Mouse (Mus musculus): ENCODE results near the gene St5.

Gene St5

DNA sequence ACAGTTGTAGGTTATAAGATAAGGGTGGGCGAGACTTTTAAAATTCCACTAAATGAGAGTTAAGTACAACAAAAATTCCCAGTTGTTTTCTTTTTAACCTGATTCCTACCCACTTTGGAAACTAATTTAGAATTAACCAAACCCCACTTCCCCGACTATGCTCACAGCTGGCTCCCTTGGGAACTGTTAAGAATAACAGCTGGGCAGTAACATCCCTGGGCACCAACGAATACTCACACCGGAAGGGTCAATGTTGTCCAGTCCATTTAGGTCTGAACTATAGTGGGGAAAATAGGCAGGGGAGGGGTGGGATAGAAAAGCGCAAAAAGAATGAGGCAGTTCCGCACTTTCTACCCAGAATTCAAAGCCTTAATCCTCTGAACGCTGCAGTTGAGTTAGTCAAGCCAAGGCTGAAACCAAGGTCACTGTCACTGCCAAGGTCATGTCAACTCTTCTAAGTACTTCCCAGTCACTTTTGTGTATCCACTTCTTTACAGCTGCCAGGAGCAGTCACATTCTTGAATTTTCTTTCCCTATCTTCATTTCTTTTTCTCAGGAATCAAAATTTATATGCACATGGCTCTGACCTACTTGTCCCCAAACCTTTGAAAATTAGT lies 96.3 kb downstream of the St5 start:
- no peak for DNase-seq

DNA sequence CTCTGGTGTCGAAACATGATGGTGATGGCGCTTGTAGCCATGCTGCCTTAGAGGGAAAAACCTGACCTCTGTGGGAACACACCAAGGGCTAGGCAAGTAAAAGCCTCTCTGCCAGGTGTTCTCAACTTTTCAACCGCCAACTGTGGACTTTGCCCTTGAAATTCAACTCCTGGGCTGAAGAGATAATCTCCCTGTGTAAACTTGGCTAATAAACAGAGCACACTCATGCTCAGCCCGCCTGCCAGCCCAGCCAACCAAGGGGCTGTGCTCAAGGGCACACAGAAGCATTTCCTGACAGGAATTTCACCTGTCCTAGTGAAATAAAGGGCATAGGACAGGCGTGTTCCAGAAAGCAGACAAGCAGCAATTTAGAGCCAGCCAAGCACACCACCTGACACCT lies 100.8 kb downstream of the St5 start:
- peak; percentile 81 for DNase-seq

DNA sequence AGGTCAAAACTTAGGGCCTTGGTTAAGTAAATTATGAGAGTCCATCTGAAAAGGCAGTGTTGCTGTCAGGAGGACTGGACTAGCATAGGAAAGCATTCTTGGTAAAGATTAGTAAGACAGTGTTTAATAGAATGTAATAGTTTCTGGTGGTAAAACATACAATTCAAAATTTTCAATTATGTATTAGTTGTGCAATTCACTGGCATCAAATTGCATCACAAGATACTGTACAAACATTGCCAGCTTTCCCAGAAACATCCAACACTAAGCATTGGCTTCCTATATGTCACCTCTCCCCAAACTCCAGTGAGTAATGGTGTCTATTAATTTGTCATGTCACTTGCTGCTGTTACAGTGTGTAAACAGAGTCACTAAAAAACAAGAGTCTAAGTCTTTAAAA lies 101.4 kb downstream of the St5 start:
- DNase-seq: no peak

DNA sequence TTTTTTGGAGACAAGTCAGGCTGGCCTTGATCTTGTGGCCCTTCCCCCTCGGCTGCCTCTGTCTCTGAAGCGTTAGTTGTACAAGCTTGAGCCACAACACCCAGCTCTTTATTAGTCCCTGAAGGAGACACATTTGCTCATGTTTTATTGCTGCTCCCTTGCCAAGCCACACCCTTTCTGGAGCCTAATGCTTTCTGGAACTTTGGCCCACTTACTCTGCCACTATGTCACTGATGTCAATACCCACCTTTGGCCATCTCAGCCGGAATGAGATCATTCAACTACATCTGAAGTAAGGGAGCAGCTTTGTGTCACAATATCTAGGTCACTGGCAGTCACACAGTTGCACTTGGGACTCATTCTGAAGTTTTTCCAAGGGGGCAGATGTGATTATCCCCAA lies 102.7 kb downstream of the St5 start:
- peak; percentile 64 for DNase-seq

DNA sequence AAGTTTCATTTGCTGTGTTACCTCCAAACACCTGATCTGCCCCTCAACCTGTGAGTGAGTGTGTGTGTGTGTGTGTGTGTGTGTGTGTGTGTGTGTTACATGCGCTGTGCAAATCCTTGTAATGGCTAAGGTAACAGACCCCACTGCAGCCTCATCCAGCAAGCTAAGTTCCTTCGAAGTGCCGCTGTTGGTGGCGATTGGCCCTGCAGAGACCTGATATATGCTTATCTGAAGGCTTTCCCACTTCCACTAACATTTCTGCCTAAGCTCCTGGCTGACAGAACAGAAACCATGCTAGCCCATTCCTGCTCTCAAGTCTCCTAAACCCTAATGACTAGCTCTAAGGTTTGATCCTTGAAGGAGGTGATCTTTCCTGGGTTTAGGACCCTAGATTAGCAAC lies 103.4 kb downstream of the St5 start:
- DNase-seq: no peak

DNA sequence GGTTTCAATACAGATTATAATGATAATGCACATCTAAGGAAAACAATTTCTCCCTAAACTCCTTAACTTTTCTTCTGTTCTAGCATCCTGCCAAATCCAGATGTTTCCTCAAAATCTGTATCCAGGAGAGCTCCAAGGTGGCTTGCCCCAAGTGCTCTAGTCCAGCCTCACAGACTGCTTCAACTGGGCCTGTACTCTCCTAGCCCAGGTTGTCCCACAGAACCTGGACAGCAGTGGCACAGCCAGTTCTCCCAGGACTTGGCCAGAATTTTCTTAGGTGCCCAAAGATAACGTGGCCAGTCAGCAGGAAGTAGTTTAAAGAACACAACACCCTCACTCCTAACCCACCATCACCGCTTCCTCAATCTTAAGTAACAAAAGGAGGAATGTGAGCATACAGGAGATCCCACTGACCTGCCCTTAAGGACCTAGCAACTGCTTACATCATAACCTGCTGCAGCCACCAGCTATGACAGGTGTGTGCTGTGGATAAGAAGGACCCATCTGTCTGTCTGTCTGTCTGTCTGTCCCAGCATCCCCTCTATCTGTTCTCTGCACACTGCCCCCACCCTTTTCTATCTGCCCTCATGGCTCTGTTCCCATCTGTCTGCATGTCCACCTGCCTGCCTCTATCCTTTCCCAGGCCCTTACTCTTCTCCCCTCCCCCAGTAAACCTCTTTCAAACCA lies 108.4 kb downstream of the St5 start:
- no peak for DNase-seq

DNA sequence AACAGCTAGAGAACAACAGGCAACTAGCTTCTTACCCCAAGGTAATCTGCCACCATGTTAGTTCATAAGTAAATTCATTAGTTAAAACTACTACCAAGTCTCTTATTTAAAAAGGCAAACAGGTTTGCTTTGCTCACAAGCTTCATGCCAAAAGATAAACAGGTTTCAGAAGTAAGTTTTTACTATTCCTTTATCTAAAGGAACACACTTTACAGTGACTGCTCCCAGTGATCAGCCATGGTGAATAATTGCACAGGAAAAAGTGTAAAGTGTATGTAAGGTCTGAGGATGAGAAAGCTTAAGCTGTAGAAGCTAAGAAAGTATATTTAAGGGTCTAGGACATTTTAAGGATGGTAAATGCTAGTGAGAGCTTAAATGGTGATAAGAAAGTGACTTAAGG lies 109.4 kb downstream of the St5 start:
- DNase-seq: no peak

DNA sequence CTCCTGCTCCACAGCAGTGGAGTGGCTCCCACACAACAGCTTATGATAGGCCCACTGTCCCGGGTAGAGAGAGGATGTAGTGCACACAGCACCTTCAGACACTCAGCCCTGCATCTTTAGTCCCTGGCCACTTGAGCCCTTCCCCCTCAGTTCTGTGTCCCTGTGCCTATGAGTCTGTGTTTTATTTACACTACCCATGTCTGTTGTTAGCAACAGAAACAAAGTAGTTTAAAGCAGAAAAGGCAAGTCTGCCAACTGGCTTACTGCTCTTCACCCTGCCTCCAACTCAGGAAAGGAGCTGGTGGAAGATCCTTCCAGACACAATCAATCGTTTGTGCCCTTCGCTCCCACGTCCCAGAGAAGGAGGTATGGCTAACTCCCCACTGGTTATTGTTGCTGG lies 111.2 kb downstream of the St5 start:
- no peak for DNase-seq

DNA sequence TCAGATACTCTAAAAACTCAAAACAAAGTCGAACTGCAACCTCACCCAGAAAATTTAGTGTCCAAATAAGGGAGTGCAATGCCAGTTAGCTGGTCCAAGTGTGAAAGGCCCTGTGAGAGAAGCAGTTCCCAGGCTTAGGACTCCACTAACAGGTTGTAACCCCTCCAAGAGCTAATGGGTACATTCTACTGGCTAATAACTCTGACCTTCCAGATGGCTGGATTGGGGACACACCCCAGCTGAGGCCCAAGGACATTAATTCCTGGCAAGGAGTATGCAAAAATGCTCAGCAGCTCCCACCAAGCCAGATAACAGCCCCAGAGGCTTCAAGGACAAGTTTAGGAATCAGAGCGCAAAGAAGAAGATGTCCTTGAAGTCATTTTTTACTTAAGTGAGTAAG lies 112.8 kb downstream of the St5 start:
- DNase-seq: no peak

DNA sequence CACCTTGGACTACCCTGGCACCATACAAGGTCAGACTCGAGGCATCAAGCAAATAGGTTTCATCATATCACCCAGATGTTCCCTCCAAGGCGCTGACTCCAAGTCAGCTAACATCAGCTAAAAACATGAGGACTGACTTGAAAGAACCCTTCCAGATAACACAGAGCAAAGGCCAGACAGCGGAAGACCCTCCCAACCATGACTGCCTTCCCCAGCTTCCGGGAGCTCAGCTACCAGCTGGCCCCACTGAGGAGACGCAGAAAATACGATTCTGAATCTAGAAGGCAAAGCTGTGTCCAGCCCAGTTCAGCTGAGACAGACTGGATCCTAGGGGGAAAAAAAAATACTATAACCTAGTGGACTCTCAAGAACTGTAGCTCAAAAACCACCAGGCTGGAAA lies 114.4 kb downstream of the St5 start:
- no peak for DNase-seq

DNA sequence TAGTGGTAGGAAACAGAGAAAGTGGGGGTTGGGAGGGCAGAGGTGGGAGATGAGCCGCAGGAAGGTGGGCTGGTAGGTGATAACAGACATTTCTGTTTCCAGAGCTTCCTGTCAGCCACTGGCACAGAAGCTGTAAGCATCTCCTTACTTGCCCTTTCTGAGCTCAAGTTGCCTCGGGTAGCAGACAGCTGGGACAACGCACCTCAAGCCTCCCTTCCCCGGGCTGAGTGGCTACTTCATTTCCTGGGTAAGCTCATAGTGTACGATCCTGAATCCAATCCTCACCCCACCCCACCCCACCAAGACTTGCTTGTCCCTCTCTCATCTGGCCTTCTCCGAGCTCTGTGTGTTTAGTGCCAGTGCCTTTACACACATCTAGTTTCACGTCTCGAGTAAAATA lies 115.3 kb downstream of the St5 start:
- no peak for DNase-seq

DNA sequence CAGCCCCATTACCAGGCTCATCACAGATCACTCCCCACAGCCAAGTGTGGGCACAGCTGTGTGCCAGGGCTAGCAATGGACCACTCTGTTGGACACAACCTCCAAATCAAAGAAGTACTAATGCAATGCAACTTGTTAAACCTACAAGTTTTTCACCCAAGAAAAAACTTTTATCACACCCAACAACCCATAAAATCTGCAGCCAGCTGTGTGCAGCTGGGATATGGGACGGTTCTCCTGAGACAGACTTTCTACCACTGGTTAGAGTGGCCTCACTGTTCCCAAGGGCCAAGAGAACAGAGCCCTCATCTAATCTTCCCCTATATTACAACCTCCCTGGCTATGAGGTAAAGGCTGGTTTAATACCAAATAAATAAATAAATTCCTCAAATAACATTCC lies 118.9 kb downstream of the St5 start:
- no peak for DNase-seq

DNA sequence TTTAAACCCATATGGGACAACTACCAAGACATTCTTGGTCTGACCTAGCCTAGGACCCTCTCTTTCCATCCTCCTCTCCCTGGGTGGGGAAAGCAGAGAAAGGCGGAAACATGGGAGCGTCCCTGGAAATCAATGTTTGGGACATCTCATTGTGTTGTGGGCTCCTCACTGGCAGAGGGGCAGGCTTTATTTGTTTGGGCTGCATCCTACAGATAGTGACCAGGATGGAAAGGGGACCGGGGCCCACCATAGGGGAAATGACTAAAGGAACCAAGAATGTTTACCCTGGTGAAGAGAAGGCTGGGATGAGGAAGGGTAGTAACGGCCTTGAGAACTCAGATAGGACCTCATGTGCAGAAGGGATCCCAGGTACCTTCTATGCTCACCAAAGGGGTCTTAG lies 122.9 kb downstream of the St5 start:
- DNase-seq: no peak

DNA sequence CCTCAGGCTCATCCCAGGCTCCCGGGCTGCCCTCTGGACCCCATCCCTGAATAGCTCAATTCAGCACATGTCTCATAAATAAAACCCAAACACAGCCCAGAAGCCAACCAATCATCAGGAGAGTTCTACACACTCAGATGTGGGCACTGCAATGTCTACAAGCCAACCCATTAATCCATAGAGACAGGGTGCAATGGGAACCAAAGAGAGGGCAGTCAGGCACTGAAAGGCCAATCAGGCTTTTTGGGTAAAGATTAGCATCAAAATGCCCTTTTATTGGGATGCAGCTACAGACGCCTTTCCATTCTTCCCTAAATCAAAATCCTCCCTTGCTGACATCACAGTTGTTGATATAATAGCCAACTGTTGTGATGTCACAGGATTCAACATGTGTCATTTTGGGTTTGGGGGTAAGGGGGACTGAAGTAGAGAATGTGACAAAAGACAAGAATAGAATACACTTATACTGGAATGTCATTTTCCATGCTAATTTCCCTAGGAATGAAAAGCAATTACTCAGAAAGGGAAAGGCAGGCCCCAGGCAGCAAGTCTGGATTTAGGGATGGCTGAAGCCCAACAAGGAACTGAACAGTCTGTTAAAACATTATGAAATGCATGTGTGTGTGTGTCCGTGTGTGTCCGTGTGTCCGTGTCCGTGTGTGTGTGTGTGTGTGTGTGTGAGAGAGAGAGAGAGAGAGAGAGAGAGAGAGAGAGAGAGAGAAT lies 123.7 kb downstream of the St5 start:
- no peak for DNase-seq

DNA sequence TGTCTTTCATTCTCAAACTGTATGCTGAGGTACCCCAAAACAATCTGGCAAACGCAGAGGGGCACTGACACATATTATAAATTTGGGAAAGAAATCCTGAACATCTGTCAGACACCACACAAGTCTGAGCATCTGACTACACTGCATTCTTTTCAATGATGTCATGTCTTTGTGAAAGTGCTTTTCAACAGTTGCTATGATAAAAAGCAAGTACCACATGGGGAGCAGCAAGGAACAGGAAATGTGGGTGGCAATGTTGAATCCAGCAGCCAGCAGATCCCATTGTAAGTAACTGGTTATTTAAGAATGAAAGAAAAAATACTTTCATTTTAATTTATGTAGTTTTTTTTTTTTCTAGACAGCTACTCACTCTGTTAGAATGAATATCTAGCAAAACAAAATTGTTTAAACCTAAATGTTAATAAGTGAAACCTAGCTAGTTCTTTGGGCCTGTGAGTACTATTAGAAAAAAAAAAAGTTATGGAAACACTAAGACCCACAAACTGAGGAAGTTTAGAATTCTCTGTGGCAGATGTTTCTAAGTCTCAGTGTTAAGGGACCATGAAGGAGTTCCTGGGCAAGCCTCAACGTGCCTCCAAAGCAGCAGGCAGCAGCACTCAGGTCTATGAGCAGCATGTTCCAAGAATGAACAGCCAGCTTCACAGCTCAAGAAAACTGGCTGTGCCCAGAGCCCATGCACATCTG lies 124.4 kb downstream of the St5 start:
- no peak for DNase-seq

DNA sequence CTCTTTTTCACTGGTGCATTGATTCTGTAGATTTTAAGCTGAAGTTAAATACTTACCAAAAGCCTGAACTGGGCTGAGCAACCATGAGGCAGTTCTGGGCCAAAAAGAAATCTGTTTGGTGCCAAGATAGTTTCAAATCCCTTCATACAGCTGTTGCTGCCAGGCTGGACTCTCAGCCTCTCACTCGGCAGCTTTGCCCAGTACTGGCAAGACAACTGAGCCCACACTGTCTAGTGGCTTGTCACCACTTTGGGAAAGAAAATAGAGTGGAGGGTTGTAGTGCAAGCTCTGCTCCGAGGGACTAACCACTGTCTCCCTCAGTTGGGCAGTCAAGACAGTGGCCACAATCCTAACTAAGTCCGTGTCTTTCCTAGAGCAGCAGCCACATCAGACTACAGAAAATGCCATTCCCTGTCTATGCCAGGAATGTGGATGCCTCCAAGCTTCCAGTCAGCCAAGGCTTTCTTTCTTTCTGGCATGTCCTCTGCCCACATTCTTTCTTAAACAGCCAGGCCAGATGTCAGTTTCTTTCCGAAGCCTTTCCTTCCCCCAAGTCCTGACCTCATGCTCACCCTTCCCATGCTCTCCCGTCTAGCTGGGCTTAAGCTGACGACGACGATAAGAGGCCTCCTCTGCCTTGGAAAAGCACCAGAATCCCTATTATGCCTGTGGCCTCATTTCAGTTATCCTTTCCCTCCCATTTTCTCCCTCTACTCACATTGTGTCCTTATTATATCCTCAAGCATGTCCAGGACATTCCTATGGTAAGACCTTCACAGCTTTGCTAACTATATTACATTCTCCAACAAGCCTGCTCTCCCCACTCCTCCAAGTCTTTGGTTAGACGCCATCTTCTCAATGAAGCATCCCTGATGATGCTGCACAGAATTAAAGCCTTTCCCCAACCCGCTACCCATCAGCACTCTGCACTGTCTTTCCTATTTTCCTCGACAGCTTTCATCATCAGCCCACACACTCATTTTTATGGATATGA lies 126.8 kb downstream of the St5 start:
- DNase-seq: no peak

DNA sequence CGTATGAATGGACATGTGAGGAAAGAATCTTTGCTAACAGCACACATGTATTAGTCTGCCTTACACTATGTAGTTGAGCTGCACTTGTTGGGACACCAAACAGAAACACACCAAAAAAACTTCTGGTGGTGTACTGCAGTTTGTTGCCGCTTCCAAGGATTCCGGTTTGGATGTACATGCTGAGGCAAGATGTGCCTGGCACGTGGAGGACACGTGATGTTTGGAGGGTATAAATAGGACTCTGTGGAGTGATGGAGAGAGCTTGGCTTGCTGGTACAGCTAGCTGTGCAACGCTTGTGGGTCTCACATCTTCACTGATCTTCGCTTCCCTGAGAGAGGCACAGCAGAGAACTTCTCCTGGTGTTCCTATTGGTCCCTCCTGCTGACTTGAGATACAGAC lies 129.2 kb downstream of the St5 start:
- no peak for DNase-seq

DNA sequence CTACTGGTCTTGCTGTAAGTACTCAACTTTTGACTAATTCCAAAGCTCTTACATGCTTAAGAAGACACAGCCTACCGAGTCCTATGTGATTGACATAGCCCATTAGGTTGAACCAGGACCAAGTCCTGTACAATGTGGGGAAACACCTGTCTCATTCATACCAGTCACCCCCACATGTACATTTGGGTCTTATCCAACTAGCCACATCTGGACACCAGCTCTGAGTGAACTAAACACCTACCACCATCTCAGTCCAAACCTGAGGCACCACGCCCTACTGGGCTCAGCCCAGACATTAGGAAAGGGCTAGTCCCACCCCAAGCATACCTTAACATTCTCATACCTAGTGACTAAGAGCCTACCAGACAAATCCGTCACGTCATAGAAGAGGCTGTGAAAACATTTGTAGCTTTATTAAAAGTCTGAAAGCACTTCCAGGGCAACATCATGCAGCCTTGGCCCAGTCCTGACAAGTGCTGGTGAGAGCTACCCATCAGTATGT lies 135.0 kb downstream of the St5 start:
- DNase-seq: no peak

DNA sequence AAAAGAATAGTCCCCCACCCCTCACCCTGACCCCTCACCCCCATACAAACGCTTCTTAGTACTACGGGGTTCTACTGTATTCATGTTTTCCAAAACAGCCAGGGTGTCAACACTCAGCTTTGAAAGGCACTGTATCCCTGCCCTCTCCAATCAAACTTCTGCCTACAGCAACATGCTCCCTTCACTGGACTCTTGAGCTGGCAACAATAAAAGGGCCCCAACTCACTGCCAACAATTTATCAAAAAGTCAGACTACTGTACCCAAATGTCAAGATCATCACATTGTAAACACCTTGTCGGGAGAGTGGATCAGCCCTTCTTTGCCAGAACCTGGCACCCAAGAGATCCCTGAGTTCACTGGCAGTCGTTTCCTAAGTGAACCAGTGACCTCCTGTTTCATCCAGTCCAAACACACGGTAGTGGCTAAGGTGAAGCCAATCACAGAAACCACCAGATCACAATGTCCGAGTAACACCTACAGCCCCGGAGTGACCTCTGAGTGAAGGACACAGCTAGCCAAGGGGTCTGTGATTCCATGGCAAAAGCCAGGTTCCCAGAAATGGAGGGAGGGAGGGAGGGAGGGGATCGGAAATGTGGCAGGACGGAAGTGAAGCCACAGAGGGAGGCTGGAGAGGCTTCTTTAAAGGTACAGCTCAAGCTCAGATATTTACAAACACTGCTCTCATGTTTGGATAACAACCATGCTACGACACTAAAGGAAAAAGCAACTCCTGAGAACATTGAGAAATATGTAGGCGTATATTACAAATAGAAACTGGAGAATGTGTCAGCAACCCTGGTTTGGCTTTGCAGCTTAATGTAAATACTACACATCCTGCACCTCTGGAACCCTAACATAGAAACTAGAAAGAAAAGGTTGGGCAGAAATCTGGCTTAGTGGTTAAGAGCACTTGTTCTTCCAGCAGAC lies 136.3 kb downstream of the St5 start:
- peak; percentile 48 for DNase-seq

DNA sequence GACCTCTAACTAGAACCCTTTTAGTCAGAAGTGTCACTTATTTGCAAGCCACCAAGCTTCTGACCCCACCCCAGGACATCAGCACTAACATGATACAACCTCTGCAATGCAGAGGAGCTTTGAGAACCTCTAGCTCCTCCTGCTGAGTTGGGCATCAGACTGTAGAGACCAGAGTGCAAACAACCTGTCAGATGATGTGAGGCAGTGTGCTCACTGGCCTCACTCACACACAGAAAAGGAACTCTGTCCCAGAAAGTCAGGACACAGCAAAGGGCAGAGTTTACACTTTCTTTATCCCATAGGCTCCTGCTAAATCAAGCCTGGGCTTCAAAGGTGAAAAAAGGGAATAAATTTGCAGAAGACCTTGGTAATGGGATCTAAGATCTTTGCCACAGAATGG lies 137.1 kb downstream of the St5 start:
- no peak for DNase-seq

DNA sequence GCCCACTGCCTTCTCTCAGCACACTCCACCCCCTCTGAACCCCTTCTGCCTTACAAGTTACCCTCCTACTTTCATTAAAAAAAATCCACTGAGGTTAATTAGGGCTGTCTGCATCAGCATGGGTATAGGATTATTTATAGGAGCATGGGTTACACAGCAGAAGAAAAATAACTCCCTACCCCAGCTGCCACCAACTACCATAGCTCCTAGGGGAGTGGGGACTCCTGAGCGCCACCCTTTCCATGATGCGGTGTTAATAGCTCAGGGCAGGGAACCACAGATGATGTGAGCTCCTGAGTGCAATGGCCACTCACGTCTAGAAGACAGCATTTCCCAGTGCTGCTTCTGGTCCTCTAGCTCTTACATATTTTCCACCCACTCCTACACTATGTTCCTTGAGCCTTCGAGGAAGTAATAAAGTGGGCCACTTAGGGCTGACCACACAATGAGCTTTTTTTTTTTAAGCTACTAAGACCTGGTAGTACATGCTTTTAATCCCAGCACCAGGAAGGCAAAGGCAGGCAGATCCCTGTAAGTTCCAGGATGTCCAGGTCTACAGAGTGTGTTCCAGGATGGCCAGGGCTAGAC lies 139.5 kb downstream of the St5 start:
- DNase-seq: no peak

Measured in kidney, adult 9 months (tissue).